Mouse (Mus musculus) embryonic stem cell, embryonic (primary cell): ENCODE data around the gene Atp8b2.

Source experiments
- CTCF ChIA-PET, 4 experiments: fragments of 300-600 bp in 2 of 4; fragments of 350-600 bp in 2 of 4; sonication (Branson Sonifier 250); formaldehyde crosslinking; loops; one replicate each; lab custom pipeline; 2022; ENCODE audit warnings: inconsistent platforms in 2 of 4; lab: Charles Lee
- POLR2A ChIA-PET, 4 experiments: fragments of 300-600 bp in 2 of 4; fragments of 350-600 bp in 2 of 4; sonication (Branson Sonifier 250); formaldehyde crosslinking; loops; one replicate each; lab custom pipeline; 2022; ENCODE audit warnings: antibody characterized with exemption in 4 of 4, inconsistent platforms in 1 of 4; lab: Charles Lee

Atp8b2 gene

DNA sequence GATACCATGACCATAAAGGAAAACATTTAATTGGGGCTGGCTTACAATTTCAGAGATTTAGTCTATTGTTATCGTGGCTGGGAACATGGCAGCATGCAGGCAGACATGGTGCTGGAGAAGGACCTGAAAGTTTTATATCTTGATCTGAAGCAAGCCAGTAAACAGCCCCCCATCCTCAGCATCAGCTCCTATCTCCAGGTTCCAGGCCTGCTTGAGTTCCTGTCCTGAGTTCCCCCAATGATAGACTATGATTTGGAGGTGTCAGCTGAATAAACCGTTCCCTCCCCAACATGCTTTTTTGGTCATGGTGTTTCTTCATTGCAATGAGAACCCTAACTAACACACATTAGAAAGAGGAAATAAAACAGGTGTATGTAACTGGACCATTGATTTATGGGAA lies 30.4 kb downstream of the Atp8b2 start:
- POLR2A ChIA-PET = interaction anchor here in 1 of 4 experiments (1.6 kb wide), 1 partner anchor 107 kb away, joined by 4 read pairs; no protein-coding TSS in a partner anchor
- CTCF ChIA-PET = no interaction called here

- ChIA-PET CTCF (interaction anchor here (0.6 to 1.0 kb wide), 4 partner anchors 11 to 185 kb away, joined by 3 to 10 read pairs (median 3); no protein-coding TSS in a partner anchor), POLR2A (interaction anchor here in 2 of 4 experiments (0.5 to 2.5 kb wide), 2 partner anchors 15 to 444 kb away, joined by 6 to 8 read pairs; partner anchors contain the start of gene Il6ra (in 1 of the 2))
These were observed 34.4 kb downstream of the Atp8b2 start for GRCm38 (mm10) chr3:89928956-89929355.

- ChIA-PET POLR2A (interaction anchor here in 2 of 4 experiments (0.8 to 2.5 kb wide), 8 partner anchors 9 to 83 kb away, joined by 3 to 10 read pairs (median 4); partner anchors contain the start of gene Il6ra (in 1 of the 2)), CTCF (interaction anchor here (0.6 to 1.9 kb wide), 25 partner anchors 9 to 447 kb away, joined by 3 to 13 read pairs (median 4); partner anchors contain the start of gene Il6ra (in 2 of the 4))
These were observed 36.9 kb downstream of the Atp8b2 start for GRCm38 (mm10) chr3:89926440-89926839.

GRCm38 (mm10) chr3:89920711-89921110 lies 42.6 kb downstream of the Atp8b2 start:
- ChIA-PET CTCF (interaction anchor here in 1 of 4 experiments (0.6 kb wide), 1 partner anchor 31 kb away, joined by 7 read pairs; no protein-coding TSS in a partner anchor), POLR2A (interaction anchor here (0.6 to 3.4 kb wide), 8 partner anchors 9 to 59 kb away, joined by 3 to 15 read pairs (median 3); no protein-coding TSS in a partner anchor)

- POLR2A ChIA-PET = interaction anchor here in 1 of 4 experiments (0.9 kb wide), 1 partner anchor 30 kb away, joined by 3 read pairs; no protein-coding TSS in a partner anchor
- CTCF ChIA-PET = interaction anchor here (0.6 to 1.6 kb wide), 11 partner anchors 9 to 303 kb away, joined by 3 to 11 read pairs (median 3); no protein-coding TSS in a partner anchor
These were observed 45.9 kb downstream of the Atp8b2 start for GRCm38 (mm10) chr3:89917408-89917807.

DNA sequence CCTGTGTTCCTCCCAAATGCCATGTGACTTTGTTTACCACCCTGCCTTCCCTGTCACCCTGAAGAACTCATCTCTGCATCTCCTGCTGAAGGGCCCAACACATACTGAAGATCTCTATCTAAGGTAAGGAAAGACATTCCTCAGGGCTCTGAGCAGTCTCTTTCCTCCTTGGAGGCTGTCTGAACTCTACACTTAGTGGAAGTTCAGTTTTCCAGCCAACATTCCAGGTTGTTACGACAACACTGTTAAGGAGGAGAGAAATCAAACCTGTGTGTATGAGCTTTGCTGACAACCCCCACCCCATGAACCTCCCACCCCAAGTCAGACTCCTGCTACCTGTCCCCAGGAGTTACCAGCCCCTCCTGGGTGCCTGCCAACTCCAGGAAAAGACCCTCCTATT lies 46.7 kb downstream of the Atp8b2 start:
- CTCF ChIA-PET = interaction anchor here in 2 of 4 experiments (0.6 to 0.7 kb wide), 3 partner anchors 24 to 60 kb away, joined by 4 to 11 read pairs (median 10); no protein-coding TSS in a partner anchor
- POLR2A ChIA-PET = interaction anchor here in 3 of 4 experiments (0.6 to 0.9 kb wide), 3 partner anchors 9 to 131 kb away, joined by 3 to 4 read pairs (median 3); no protein-coding TSS in a partner anchor

GRCm38 (mm10) chr3:89914700-89915099 lies 48.6 kb downstream of the Atp8b2 start:
- CTCF ChIA-PET = interaction anchor here in 2 of 4 experiments (0.7 to 1.0 kb wide), 2 partner anchors 50 to 730 kb away, joined by 3 to 5 read pairs; no protein-coding TSS in a partner anchor
- POLR2A ChIA-PET = interaction anchor here in 3 of 4 experiments (0.6 to 3.3 kb wide), 11 partner anchors 9 to 1817 kb away, joined by 3 to 18 read pairs (median 4); no protein-coding TSS in a partner anchor

GRCm38 (mm10) chr3:89912543-89913391 lies 50.5 kb downstream of the Atp8b2 start, which contains the start of gene Il6ra:
Gene Il6ra (minus strand): TSS chr3:89913196.
- ChIA-PET POLR2A (interaction anchor here (0.6 to 3.3 kb wide), 38 partner anchors 10 to 717 kb away, joined by 3 to 18 read pairs (median 5); partner anchors contain the start of genes Cks1b (in 1 of the 4) and Shc1 (in 1 of the 4)), CTCF (interaction anchor here (0.6 to 1.7 kb wide), 18 partner anchors 11 to 585 kb away, joined by 3 to 15 read pairs (median 3); partner anchors contain the start of gene Ube2q1 (in 1 of the 4))

DNA sequence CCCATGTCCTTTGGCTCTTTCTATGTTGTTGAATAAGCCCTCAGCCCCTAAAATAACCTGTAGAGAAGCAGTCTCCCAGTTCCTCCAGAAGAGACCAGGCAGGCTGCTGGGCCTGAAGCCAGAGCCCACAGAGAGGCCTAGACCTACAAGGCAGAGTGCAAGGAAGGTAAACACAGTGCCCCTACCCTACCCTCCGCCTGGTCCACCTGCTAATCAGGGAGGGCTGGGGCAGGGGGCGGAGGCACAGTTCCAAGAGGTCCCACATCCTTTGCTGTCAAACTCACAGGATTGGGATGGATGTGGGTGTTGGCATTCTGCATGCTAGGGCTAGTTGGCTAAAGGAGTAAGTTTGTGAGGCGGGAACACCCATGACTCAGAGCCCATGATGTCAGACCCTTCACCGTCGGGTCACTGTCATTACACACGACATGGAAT lies 51.2 kb downstream of the Atp8b2 start:
- ChIA-PET POLR2A (interaction anchor here in 2 of 4 experiments (0.7 to 3.3 kb wide), 13 partner anchors 11 to 494 kb away, joined by 3 to 18 read pairs (median 5); partner anchors contain the start of genes Cks1b (in 1 of the 2) and Shc1 (in 1 of the 2)), CTCF (interaction anchor here in 1 of 4 experiments (1.0 to 1.7 kb wide), 2 partner anchors 14 to 54 kb away, joined by 3 to 13 read pairs; no protein-coding TSS in a partner anchor)

DNA sequence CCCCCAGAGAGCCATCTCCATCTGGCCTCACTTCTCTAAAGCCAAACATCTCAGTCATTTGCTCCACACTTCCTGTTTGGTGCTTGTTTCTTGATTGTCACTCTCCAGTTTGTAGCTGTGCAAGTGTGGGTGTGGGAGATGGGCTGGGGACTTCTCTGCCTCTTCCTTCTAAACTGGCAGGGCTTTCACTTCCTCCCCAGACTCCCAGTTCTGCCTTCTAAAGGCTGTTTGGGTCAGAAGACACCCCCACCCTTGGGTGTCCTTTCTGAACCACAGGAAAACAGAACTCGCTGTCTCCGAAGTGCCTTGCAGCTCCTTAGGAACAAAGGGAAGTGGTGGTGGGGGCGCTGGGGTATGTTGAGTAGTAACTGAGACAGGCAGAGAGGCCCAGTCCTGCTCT lies 52.1 kb downstream of the Atp8b2 start:
- POLR2A ChIA-PET = interaction anchor here in 3 of 4 experiments (0.7 to 1.1 kb wide), 4 partner anchors 10 to 126 kb away, joined by 3 to 4 read pairs (median 3); no protein-coding TSS in a partner anchor
- CTCF ChIA-PET = no interaction called here

GRCm38 (mm10) chr3:89909703-89910542 lies 53.4 kb downstream of the Atp8b2 start:
- ChIA-PET POLR2A (interaction anchor here in 3 of 4 experiments (0.6 to 1.9 kb wide), 16 partner anchors 13 to 544 kb away, joined by 3 to 7 read pairs (median 4); no protein-coding TSS in a partner anchor), CTCF (interaction anchor here in 3 of 4 experiments (0.6 to 1.3 kb wide), 5 partner anchors 13 to 96 kb away, joined by 3 to 9 read pairs (median 4); no protein-coding TSS in a partner anchor)

DNA sequence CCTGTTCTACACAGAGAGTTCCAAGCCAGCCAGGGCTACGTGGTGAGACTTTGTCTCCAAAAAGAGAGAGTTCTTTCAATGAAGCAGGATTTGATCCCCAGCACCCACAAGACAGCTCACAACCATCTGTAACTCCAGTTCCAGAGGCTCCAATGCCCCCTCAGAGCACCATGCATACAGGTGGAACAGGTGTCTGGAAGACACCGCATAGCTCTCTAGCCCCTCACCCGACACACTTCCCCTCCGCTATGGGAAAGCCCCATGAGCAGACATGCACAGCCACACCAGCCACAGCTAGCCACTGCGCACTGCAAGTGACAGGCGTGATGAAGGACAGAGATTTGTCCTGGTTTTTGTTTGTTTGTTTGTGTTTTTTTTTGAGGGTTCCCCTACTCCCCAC lies 54.5 kb downstream of the Atp8b2 start:
- POLR2A ChIA-PET = interaction anchor here in 3 of 4 experiments (0.6 to 1.9 kb wide), 12 partner anchors 10 to 543 kb away, joined by 3 to 6 read pairs (median 4); no protein-coding TSS in a partner anchor
- CTCF ChIA-PET = interaction anchor here in 3 of 4 experiments (0.5 to 1.3 kb wide), 7 partner anchors 28 to 531 kb away, joined by 3 to 9 read pairs (median 3); no protein-coding TSS in a partner anchor

GRCm38 (mm10) chr3:89907846-89908245 lies 55.5 kb downstream of the Atp8b2 start:
- CTCF ChIA-PET = interaction anchor here in 1 of 4 experiments (0.6 kb wide), 1 partner anchor 427 kb away, joined by 3 read pairs; no protein-coding TSS in a partner anchor
- POLR2A ChIA-PET = interaction anchor here in 2 of 4 experiments (0.6 to 1.9 kb wide), 2 partner anchors 9 to 25 kb away, joined by 4 to 6 read pairs; no protein-coding TSS in a partner anchor

GRCm38 (mm10) chr3:89899511-89899908 lies 63.8 kb downstream of the Atp8b2 start:
- CTCF ChIA-PET = interaction anchor here in 1 of 4 experiments (0.7 kb wide), 1 partner anchor 28 kb away, joined by 4 read pairs; no protein-coding TSS in a partner anchor
- POLR2A ChIA-PET = interaction anchor here in 2 of 4 experiments (0.6 to 3.4 kb wide), 7 partner anchors 9 to 83 kb away, joined by 3 to 18 read pairs (median 4); partner anchors contain the start of gene Il6ra (in 1 of the 2)

GRCm38 (mm10) chr3:89898870-89899510 lies 64.3 kb downstream of the Atp8b2 start:
- CTCF ChIA-PET = interaction anchor here in 1 of 4 experiments (0.7 kb wide), 1 partner anchor 27 kb away, joined by 4 read pairs; no protein-coding TSS in a partner anchor

More at GRCm38 (mm10) chr3:89898870-89899510, 64.3 kb downstream of the Atp8b2 start:
- POLR2A ChIA-PET = interaction anchor here in 3 of 4 experiments (0.6 to 3.4 kb wide), 10 partner anchors 10 to 82 kb away, joined by 3 to 18 read pairs (median 3); partner anchors contain the start of gene Il6ra (in 1 of the 3)
